16 mouse cellular contexts compared by ENCODE assay signal in the genomic region with DNA sequence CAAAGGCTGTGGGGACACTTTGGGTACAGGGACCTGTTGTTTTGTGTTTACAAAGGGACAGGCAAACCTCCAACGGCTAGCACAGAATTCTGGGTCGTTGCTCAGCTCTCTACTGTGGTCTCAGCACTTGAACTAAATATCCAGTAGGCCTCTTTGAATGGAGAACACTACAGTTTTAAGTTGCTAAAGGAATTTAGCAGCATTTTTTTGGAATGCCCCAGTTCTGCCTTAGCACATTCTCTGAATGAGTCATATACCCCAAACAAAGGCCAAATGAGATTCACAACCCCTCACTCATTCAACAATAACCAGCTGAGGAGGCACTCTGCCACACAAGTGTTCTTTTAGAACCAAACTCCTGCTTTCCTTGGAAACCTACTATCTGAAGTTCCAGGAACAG.
"Had no signal": no experiment of that assay in that cellular context is flagged by ENCODE, and none has a peak within 500 bp of the region (broad histone marks: within the 10 kb centered on the region; RNA-seq: fewer than 3 reads in every experiment).

No protein-coding gene starts in this region.

- ATAC-seq: hindbrain, embryonic 16.5 days; inflammation-experienced regulatory T-cells, adult 6 months; intestine, embryonic 15.5 days; intestine, postnatal 0 days had no signal

- DNase-seq: gastrocnemius, adult 2 months; gastrocnemius, postnatal 10 days; gastrocnemius, postnatal 25 days; heart, adult 18-20 months; heart, postnatal 10 days; heart, postnatal 4 days; kidney, adult 18-20 months; kidney, adult 8-10 months; kidney, postnatal 14 days; kidney, postnatal 4 days; liver; liver, embryonic 13.5 days had no signal
